Mouse (Mus musculus) heart, adult 2 months (tissue): ENCODE measurements around the gene Ugt1a6a. TPM values are rescaled to one million over a fixed set of nuclear protein-coding genes. Genes with fewer than 3 reads are reported as not detected.

ENCODE experiments used
- DNase-seq, 2 experiments: peaks; one replicate each; pipeline ENCODE4 v3.0.0; 2021
- H3K27ac ChIP-seq: fragments of 200-600 bp; 2 replicates; pipeline ENCODE4 v1.8.1; 2022
- H3K27me3 ChIP-seq: fragments of 200-500 bp; 2 replicates; pipeline ENCODE4 v1.6.1; 2012; ENCODE audit warnings: mild to moderate bottlenecking, low read length, inconsistent platforms, mixed read lengths; ENCODE audit not compliant: control insufficient read depth, insufficient read depth
- H3K36me3 ChIP-seq: fragments of 200-500 bp; 2 replicates; pipeline ENCODE4 v1.6.1; 2012; ENCODE audit warnings: low read length, inconsistent platforms; ENCODE audit not compliant: control insufficient read depth, insufficient read depth
- H3K4me1 ChIP-seq: fragments of 200-500 bp; 2 replicates; pipeline ENCODE4 v1.6.1; 2011; ENCODE audit warnings: low read length; ENCODE audit not compliant: control insufficient read depth, insufficient read depth
- H3K4me3 ChIP-seq: fragments of 200-600 bp; 2 replicates; pipeline ENCODE4 v1.8.1; 2022
- H3K79me2 ChIP-seq: fragments of 200-500 bp; replicated peaks from 2 replicates; pipeline ENCODE4 v1.6.1; 2012; ENCODE audit warnings: mild to moderate bottlenecking, inconsistent platforms, low read length, moderate library complexity, mixed read lengths; ENCODE audit not compliant: control insufficient read depth, insufficient read depth
- H3K9ac ChIP-seq: fragments of 200-500 bp; 2 replicates; pipeline ENCODE4 v1.6.1; 2012; ENCODE audit warnings: low read depth, mild to moderate bottlenecking, control low read depth, inconsistent platforms, low read length, mixed read lengths
- CTCF ChIP-seq: fragments of 200-600 bp; IDR thresholded peaks from 2 replicates; pipeline ENCODE4 v1.8.1; 2022; ENCODE audit warnings: antibody characterized with exemption, mild to moderate bottlenecking, moderate library complexity
- EP300 ChIP-seq: fragments of 200-500 bp; IDR thresholded peaks from 2 replicates; pipeline ENCODE4 v1.6.1; 2011; ENCODE audit warnings: low read depth, low read length, control low read depth; ENCODE audit not compliant: insufficient read depth
- POLR2A ChIP-seq: fragments of 200-500 bp; IDR thresholded peaks from 2 replicates; pipeline ENCODE4 v1.6.1; 2011; ENCODE audit warnings: mild to moderate bottlenecking, low read depth, low read length, control low read depth; ENCODE audit not compliant: insufficient read depth
- WGBS: fragments of 180-500 bp; shearing (Covaris S2); methylation state at CpG from one replicate; pipeline ENCODE4 v1.1.7; 2018; 5-methylcytosine and 5-hydroxymethylcytosine counted together
- intact Hi-C: fragments of 180-260 bp; cut with DNase I; formaldehyde crosslinking; loops from one replicate; pipeline ENCODE4 v1.15.1; 2025
- polyA plus RNA-seq: library from polyadenylated mRNA; depleted of rRNA; stranded (reverse); fragments of >200 nt; gene quantifications from 2 replicates; pipeline ENCODE4 v1.2.3, GENCODE M21; 2012; rRNA removed
- total RNA-seq, 2 experiments: library from RNA; stranded (reverse); gene quantifications; 2 replicates each; pipeline ENCODE4 v1.2.3; 2021

Ugt1a6a gene
- total and polyA plus RNA-seq, 3 experiments, result 2.1 to 3.7 (median 2.4) TPM

- H3K36me3 ChIP-seq, result no peaks in the 10 kb centered on the region
- 80% methylated on average over 6 of the region's 6 CpGs for WGBS
Observed at GRCm38 (mm10) chr1:88268070-88268469, 133.5 kb downstream of the Ugt1a6a start.

More at GRCm38 (mm10) chr1:88268070-88268469, 133.5 kb downstream of the Ugt1a6a start:
- Histone ChIP-seq H3K4me3 (no peak overlapping the region), H3K27ac (no peak overlapping the region), H3K27me3 (no peaks in the 10 kb centered on the region), H3K79me2 (no peaks in the 10 kb centered on the region), H3K9ac (no peak overlapping the region), H3K4me1 (no peaks in the 10 kb centered on the region)
- intact Hi-C loops, result no loop called here
- no peak for TF ChIP-seq POLR2A
- no peak for TF ChIP-seq EP300
- TF ChIP-seq CTCF, result no peak
- peak in 1 of 2 experiments; percentile 26 for DNase-seq

Other genes with a start within 250 kb of the Ugt1a6a start
- gene Usp40, start 126.3 kb upstream of the Ugt1a6a start, total RNA-seq, result 10 to 100 TPM; 15.2 to 15.6 TPM
- 9.3 and 12.7 TPM in 2 replicates for gene Usp40, start 126.3 kb upstream of the Ugt1a6a start, polyA plus RNA-seq
- gene Ugt1a10, start 79.4 kb upstream of the Ugt1a6a start, total RNA-seq, result not detected
- not detected in 2 replicates for gene Ugt1a10, start 79.4 kb upstream of the Ugt1a6a start, polyA plus RNA-seq
- not detected for gene Ugt1a9, start 64.0 kb upstream of the Ugt1a6a start, total RNA-seq
- not detected in 2 replicates for gene Ugt1a9, start 64.0 kb upstream of the Ugt1a6a start, polyA plus RNA-seq
- gene Ugt1a8, start 47.0 kb upstream of the Ugt1a6a start, total RNA-seq, result not detected
- gene Ugt1a8, start 47.0 kb upstream of the Ugt1a6a start, polyA plus RNA-seq, result not detected in 2 replicates
- 1 to 10 TPM in 1 of 2 experiments, under 1 TPM in 1; 0.70 to 1.2 TPM for gene Ugt1a7c, start 39.7 kb upstream of the Ugt1a6a start, total RNA-seq
- 0.26 and 0.90 TPM in 2 replicates for gene Ugt1a7c, start 39.7 kb upstream of the Ugt1a6a start, polyA plus RNA-seq
- gene Ugt1a6b, start 31.6 kb upstream of the Ugt1a6a start, total RNA-seq, result 1 to 10 TPM; 1.4 to 1.8 TPM
- gene Ugt1a6b, start 31.6 kb upstream of the Ugt1a6a start, polyA plus RNA-seq, result 0.64 and 4.2 TPM in 2 replicates
- gene Ugt1a5, start 31.2 kb downstream of the Ugt1a6a start, total RNA-seq, result not detected
- not detected in 2 replicates for gene Ugt1a5, start 31.2 kb downstream of the Ugt1a6a start, polyA plus RNA-seq
- gene Ugt1a2, start 65.8 kb downstream of the Ugt1a6a start, total RNA-seq, result not detected
- gene Ugt1a2, start 65.8 kb downstream of the Ugt1a6a start, polyA plus RNA-seq, result not detected in 2 replicates
- under 1 TPM in 1 of 2 experiments, not detected in 1; 0.23 TPM for gene Dnajb3, start 71.0 kb downstream of the Ugt1a6a start, total RNA-seq
- 0.53 and 0.66 TPM in 2 replicates for gene Dnajb3, start 71.0 kb downstream of the Ugt1a6a start, polyA plus RNA-seq
- gene Ugt1a1, start 77.2 kb downstream of the Ugt1a6a start, total RNA-seq, result not detected
- gene Ugt1a1, start 77.2 kb downstream of the Ugt1a6a start, polyA plus RNA-seq, result 0.32 TPM in 1 of 2 replicates, not detected in the other
- under 1 TPM in 1 of 2 experiments, not detected in 1; 0.13 TPM for gene Mroh2a, start 92.2 kb downstream of the Ugt1a6a start, total RNA-seq
- 0.06 TPM in 2 replicates for gene Mroh2a, start 92.2 kb downstream of the Ugt1a6a start, polyA plus RNA-seq
- 10 to 100 TPM in 1 of 2 experiments, 1 to 10 TPM in 1; 8.7 to 11.5 TPM for gene Hjurp, start 142.8 kb downstream of the Ugt1a6a start, total RNA-seq
- 12.7 and 23.9 TPM in 2 replicates for gene Hjurp, start 142.8 kb downstream of the Ugt1a6a start, polyA plus RNA-seq
- not detected for gene Trpm8, start 142.9 kb downstream of the Ugt1a6a start, total RNA-seq
- not detected in 2 replicates for gene Trpm8, start 142.9 kb downstream of the Ugt1a6a start, polyA plus RNA-seq